Mouse (Mus musculus) neutrophil, adult 65 days (primary cell): ENCODE measurements around the gene Kirrel2. TPM values are rescaled to one million over a fixed set of nuclear protein-coding genes. Genes with fewer than 3 reads are reported as not detected.

Source experiments
- total RNA-seq: library from RNA; stranded (reverse); gene quantifications from 2 replicates; pipeline ENCODE4 v1.2.4, GENCODE M21; 2023

Kirrel2 gene
- total RNA-seq = not detected in 2 replicates

DNA sequence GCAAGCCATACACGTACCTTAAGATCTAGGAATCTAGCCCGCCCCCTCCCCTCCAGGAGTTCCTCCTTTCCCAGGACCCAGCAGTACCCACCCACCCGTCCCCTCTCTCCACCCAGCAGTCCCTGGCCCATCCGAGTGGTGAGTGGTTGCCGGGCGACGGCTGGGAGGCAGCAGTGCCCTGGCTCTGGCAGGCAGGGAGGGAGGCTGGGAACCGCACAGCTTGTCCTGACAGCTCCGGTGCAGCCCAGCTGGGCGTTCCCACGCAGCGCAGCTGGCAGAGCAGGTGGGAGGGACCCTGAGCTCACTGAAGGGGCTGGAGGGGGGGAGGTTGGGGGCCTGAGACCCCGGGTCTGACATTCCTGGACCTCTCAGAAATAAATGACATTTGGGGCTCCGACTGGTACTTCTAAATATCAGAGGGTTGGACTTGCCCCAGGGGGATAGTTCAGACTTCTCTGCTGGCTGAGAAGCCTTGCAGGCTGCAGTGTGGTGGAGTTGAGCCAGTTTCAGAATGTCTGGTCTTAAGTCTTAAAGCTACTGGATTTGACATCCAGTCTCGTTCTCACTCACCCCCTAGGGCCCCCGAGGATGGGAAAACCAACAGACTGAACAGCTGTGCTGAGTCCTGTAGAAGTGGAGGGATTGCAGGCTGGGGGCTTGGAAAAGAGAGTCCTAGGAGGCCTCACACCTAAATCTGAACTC lies at the start of gene Kirrel2, which contains the start of gene Nphs1:
Gene Kirrel2, minus strand, starts transcription at position 62 of the 702 bp plus-strand sequence.
Gene Nphs1, plus strand, starts transcription at position 687 of the 702 bp plus-strand sequence.

DNA sequence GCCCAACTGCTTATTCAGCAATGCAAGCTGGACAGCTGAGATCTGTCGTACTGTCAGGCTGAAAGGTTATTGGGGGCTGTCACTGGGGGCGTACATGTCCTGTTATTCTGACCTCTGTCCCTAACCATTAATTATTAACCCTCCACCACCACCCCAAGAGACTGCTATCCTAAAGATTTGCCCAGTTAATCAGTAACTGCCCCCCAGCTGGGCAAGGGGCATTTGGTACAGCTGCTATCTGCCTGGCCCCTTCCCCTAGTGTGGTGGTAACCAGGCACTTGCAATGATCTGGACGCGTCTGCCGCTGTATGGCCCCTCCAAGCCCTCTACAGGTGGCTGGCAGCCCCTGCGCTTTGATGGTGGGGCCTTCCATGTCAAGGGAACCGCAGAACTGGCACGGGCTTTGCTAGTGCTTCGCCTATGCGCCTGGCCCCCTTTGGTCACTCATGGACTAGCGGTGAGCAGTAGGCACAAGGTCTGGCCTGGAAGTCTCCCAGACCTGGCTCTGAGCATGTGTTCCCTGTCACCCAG lies 36.0 kb upstream of the Kirrel2 start, which contains the start of gene Prodh2:
Gene Prodh2, plus strand, starts transcription at position 222 of the 531 bp plus-strand sequence.

GRCm38 (mm10) chr7:30444971-30445751 lies 12.3 kb downstream of the Kirrel2 start, which contains the start of gene Aplp1:
Gene Aplp1 (minus strand): TSS chr7:30445535.

DNA sequence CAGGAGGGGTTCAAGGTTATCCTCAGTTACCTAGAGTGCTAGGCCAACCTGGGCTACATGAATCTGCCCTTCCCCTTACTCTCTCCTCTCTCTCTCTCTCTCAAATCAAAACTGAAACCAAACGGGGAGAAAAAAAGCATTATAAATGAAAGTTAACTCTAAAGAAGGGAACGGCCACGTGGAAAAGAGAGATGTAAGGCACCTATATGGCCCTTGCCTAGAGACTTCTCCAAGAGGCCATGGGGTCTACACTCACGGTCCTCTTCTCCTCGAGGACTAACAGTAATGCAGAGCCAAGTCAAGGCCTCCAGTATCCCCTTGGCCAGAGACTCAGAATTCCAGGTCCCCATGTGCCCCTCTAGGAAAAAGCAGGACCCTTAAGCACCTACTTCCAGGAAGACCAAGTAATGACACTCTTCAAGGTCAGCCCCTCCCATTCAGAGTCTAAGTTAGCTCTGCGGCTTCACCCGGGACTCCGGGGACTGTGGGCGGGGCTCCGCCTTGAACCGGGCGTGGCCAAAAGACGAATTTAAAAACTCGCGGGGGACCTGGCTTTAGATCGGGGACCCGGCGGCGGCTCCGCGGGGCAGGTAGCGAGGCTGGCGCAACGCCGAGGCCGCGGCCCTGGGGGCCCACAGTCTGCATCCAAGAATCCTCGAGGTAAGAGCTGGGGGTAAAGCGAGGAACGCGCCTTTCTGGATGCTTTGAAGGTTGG lies 36.2 kb downstream of the Kirrel2 start, which contains the start of gene Nfkbid:
Gene Nfkbid, plus strand, starts transcription at position 558 of the 715 bp plus-strand sequence.

DNA sequence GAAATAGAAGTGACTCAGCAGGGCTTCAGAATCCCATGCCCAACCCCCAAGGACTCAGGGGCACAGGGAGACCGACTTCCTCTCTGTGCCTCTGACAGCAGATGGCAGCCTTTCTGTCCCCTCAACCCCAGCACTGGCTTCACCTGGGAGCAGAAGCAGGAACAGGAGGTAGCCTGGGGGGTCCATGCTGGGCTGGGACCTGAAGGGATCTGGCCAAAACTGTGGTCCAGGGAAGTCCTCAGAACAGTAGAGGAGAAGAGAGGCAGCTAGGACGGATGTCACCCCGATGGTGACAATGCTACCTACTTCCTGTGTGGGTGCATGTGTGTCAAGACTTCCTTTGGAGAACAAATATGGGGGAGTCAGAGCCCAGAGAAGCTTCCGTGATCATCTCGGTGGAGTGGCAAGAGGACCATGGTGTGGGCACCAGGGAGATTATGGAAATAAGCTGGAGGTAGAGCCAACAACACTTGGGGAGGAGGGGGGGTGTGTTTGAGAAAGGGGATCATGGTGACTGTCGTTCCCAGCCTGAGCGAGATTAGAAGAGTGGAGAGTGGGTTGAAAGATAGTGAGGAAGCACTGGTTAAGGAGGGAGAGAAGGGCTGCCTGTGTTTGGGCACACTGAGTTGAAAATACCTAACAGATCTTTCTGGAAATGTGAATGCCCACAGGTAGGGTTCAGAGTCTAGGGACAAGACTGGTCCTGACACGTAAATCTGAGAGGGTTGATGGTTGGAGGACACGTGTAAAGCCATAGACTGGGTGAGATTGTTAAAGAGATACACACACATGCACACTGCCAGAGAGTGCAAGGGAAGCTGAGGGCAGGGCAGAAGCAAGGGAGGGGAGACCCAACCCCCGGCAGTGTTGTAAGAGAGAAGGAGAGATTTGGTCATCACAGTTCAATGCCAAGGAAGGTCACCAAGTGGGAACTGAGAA lies 37.7 kb downstream of the Kirrel2 start, which contains the start of gene Hcst:
Gene Hcst, minus strand, starts transcription at position 294 of the 939 bp plus-strand sequence.

GRCm38 (mm10) chr7:30413596-30413995 lies 43.9 kb downstream of the Kirrel2 start, which contains the start of gene Tyrobp:
Gene Tyrobp (plus strand): TSS chr7:30413760.

Other genes with a start within 250 kb of the Kirrel2 start
- 13.6 and 20.7 TPM in 2 replicates for gene Polr2i, start 225.7 kb downstream of the Kirrel2 start, total RNA-seq
- 35.3 and 41.6 TPM in 2 replicates for gene Tbcb, start 225.4 kb downstream of the Kirrel2 start, total RNA-seq
- gene Ovol3, start 222.0 kb downstream of the Kirrel2 start, total RNA-seq = not detected in 2 replicates
- gene Thap8, start 177.6 kb downstream of the Kirrel2 start, total RNA-seq = 0.50 TPM in 1 of 2 replicates, not detected in the other
- gene Wdr62, start 177.3 kb downstream of the Kirrel2 start, total RNA-seq = 16.4 and 19.5 TPM in 2 replicates
- gene Clip3, start 166.0 kb downstream of the Kirrel2 start, total RNA-seq = not detected in 2 replicates
- gene Alkbh6, start 149.0 kb downstream of the Kirrel2 start, total RNA-seq = 12.1 and 19.6 TPM in 2 replicates
- gene Syne4, start 142.9 kb downstream of the Kirrel2 start, total RNA-seq = 0.73 TPM in 1 of 2 replicates, not detected in the other
- gene E130208F15Rik, start 135.9 kb downstream of the Kirrel2 start, total RNA-seq = 0.29 TPM in 1 of 2 replicates, not detected in the other
- gene Sdhaf1, start 133.8 kb downstream of the Kirrel2 start, total RNA-seq = 1.9 and 3.6 TPM in 2 replicates
- not detected in 2 replicates for gene Lrfn3, start 94.9 kb downstream of the Kirrel2 start, total RNA-seq
- gene Tyrobp, start 43.9 kb downstream of the Kirrel2 start, total RNA-seq = 2,000 and 2,325 TPM in 2 replicates
- 115 and 126 TPM in 2 replicates for gene Hcst, start 37.8 kb downstream of the Kirrel2 start, total RNA-seq
- 82.7 and 113 TPM in 2 replicates for gene Nfkbid, start 36.0 kb downstream of the Kirrel2 start, total RNA-seq
- 0.25 TPM in 1 of 2 replicates, not detected in the other for gene Aplp1, start 12.2 kb downstream of the Kirrel2 start, total RNA-seq
- gene Nphs1, start 625 bp upstream of the Kirrel2 start, total RNA-seq = not detected in 2 replicates
- not detected in 2 replicates for gene Prodh2, start 35.9 kb upstream of the Kirrel2 start, total RNA-seq
- gene Arhgap33, start 77.4 kb upstream of the Kirrel2 start, total RNA-seq = 9.4 and 16.2 TPM in 2 replicates
- 2.6 and 4.0 TPM in 2 replicates for gene Hspb6, start 94.5 kb upstream of the Kirrel2 start, total RNA-seq
- 2.2 and 3.3 TPM in 2 replicates for gene Proser3, start 94.6 kb upstream of the Kirrel2 start, total RNA-seq
- gene Lin37, start 102.1 kb upstream of the Kirrel2 start, total RNA-seq = 28.0 and 29.5 TPM in 2 replicates
- gene U2af1l4, start 105.6 kb upstream of the Kirrel2 start, total RNA-seq = 38.4 and 45.2 TPM in 2 replicates
- 1.3 and 2.7 TPM in 2 replicates for gene Gm49396, start 105.7 kb upstream of the Kirrel2 start, total RNA-seq
- gene Psenen, start 105.9 kb upstream of the Kirrel2 start, total RNA-seq = 115 TPM in 2 replicates
- gene Igflr1, start 107.7 kb upstream of the Kirrel2 start, total RNA-seq = 3.5 and 6.1 TPM in 2 replicates
- gene Kmt2b, start 131.0 kb upstream of the Kirrel2 start, total RNA-seq = 47.8 and 65.1 TPM in 2 replicates
- 0.29 TPM in 1 of 2 replicates, not detected in the other for gene Zbtb32, start 141.2 kb upstream of the Kirrel2 start, total RNA-seq
- not detected in 2 replicates for gene Upk1a, start 155.2 kb upstream of the Kirrel2 start, total RNA-seq
- 220 and 238 TPM in 2 replicates for gene Cox6b1, start 168.5 kb upstream of the Kirrel2 start, total RNA-seq
- not detected in 2 replicates for gene Etv2, start 178.2 kb upstream of the Kirrel2 start, total RNA-seq
- 88.7 and 91.5 TPM in 2 replicates for gene Rbm42, start 192.6 kb upstream of the Kirrel2 start, total RNA-seq
- 17.9 and 25.1 TPM in 2 replicates for gene Haus5, start 207.3 kb upstream of the Kirrel2 start, total RNA-seq
- gene Pmis2, start 213.9 kb upstream of the Kirrel2 start, total RNA-seq = not detected in 2 replicates
- not detected in 2 replicates for gene 2200002J24Rik, start 241.2 kb upstream of the Kirrel2 start, total RNA-seq